Mouse (Mus musculus): ENCODE measurements around the gene Tub.

DNA sequence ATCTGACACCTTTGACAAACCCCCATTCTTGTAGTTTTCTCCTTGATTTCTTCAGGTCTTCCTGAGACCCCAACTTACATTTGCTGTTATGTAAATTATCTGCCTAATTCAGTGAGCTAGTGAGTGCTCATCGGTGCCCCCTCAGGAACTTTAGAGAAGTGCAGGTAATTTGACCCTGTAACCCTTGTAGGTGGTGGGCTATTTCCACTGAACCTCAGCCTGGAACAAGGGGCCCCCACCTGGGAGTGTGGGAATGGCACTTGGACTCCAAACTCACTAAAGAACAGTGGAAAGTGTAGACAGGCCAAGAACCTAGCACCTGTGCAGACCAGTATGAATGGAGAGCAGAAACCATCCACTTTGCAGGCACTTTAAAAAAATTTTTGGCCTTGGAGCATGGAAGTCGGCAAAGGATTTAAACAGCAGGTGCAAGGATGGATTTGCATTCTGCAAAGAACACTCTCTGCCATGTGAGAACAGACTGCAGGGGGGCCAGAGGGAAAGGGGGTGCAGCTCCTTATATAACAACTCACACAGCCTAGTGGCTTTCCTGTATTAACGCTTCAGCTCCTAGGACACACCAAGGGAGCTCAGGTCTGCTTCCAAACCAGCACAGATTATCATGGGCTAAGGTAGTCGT, 50.3 kb downstream of the Tub start:
- no peak for TF ChIP-seq CTCF (IDR thresholded peaks at IDR 0.05; ENCODE audit: low read depth, low read length)
- no peak for TF ChIP-seq POLR2A (IDR thresholded peaks at IDR 0.05; ENCODE audit: extremely low read depth, insufficient read depth, low read length)

Measured in liver, adult 2 months (tissue).